In the genomic region with DNA sequence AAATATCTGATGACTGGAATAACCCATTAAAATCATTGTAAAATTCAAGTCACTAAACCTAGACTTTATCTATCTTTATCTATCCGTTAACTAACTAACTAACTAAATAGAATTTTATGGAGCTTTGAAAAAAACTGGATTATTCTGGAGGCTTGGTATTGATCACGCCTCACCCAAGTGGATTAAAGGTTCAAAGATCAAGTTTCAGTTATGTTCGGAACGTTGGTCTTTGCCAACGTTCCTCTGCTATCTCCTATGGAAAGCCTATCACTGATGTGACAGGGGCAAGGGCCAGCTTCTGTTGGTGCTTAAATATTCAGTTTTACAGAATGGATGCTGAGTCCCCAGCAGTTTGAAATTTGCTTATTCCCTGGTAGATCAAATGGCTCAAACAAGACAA, we compare ENCODE assay signal across 25 mouse cellular contexts. TPM values are rescaled to one million over a fixed set of nuclear protein-coding genes. Genes with fewer than 3 reads are reported as not detected.
A peak's percentile ranks its signal among the peaks of the same experiment; 100 is the strongest.
DNase-seq lines count a peak whose midpoint lies in the region; ATAC-seq and TF ChIP-seq lines count a peak whose summit lies in the region.
"Had no signal": no experiment of that assay in that cellular context is flagged by ENCODE, and none has a peak within 500 bp of the region (broad histone marks: within the 10 kb centered on the region; RNA-seq: fewer than 3 reads in every experiment).

No protein-coding gene starts in this region.

- 53% methylated on average over 5 of the region's 5 CpGs for WGBS in heart, embryonic 16.5 days
- WGBS in heart, embryonic 10.5 days = 64% methylated on average over 5 of the region's 5 CpGs
- 33% methylated on average over 5 of the region's 5 CpGs for WGBS in liver, embryonic 14.5 days (ENCODE audit: insufficient replicate concordance)

- H3K27ac ChIP-seq in heart, embryonic 16.5 days (ENCODE audit: low read length) = no peak overlapping the region
- no peak overlapping the region for H3K27ac ChIP-seq in heart, embryonic 10.5 days
- H3K27ac ChIP-seq in CH12.LX (ENCODE audit: insufficient read depth, low read depth) = no peak overlapping the region
- H3K27ac ChIP-seq in liver, embryonic 14.5 days = no peak overlapping the region
- H3K27ac ChIP-seq: embryonic facial prominence, embryonic 13.5 days; heart, embryonic 15.5 days; macrophage had no signal

- ATAC-seq in heart, embryonic 16.5 days (replicated peaks; ENCODE audit: extremely low read depth, insufficient read depth, low FRiP score) = no peak
- no peak for ATAC-seq in G1E (ENCODE audit: extremely low read depth, insufficient number of reproducible peaks, low FRiP score, poor library complexity, severe bottlenecking)
- no peak for ATAC-seq in liver, embryonic 14.5 days (ENCODE audit: insufficient read depth)

- TF ChIP-seq POLR2A in CH12.LX (IDR thresholded peaks at IDR 0.05; ENCODE audit: low read depth, low read length) = no peak

- H3K4me1 ChIP-seq in heart, embryonic 16.5 days (ENCODE audit: control insufficient read depth, insufficient read depth, low read length) = peaks cover 19% of the 10 kb centered on the region
- peaks cover 21% of the 10 kb centered on the region; the same call in 1 of the 2 replicates for H3K4me1 ChIP-seq in heart, embryonic 10.5 days
- H3K4me1 ChIP-seq in CH12.LX (ENCODE audit: control insufficient read depth in 1 of 2, insufficient read depth in 2 of 2) (peaks cover 8 to 64% of the 10 kb centered on the region in 2 experiments), G1E (ENCODE audit: insufficient read depth, low read depth, low read length) (peaks cover 58% of the 10 kb centered on the region)
- peaks cover 30 to 53% of the 10 kb centered on the region in 2 experiments for H3K4me1 ChIP-seq in liver, embryonic 14.5 days (replicated peaks; ENCODE audit: control insufficient read depth in 2 of 2, insufficient read depth in 2 of 2, low read length in 1 of 2)

- H3K79me2 ChIP-seq in CH12.LX (replicated peaks; ENCODE audit: control insufficient read depth, extremely low read depth, insufficient read depth, poor library complexity, severe bottlenecking) = peaks cover 73% of the 10 kb centered on the region

- TF ChIP-seq CTCF in CH12.LX (conservative IDR thresholded peaks at IDR 0.05 in 1 of 2, IDR thresholded peaks at IDR 0.05 in 1 of 2; ENCODE audit: low read depth in 2 of 2, low read length in 2 of 2) = no peak
- TF ChIP-seq CTCF in G1E (IDR thresholded peaks at IDR 0.05; ENCODE audit: low read depth, low read length) = no peak
- TF ChIP-seq CTCF in liver, embryonic 14.5 days (IDR thresholded peaks at IDR 0.05; ENCODE audit: low read depth) = no peak

- in situ Hi-C loops in CH12.LX (cut with MboI; ENCODE audit: low pct_ligation_motif_present, low pct_unique_long_range_greater_than_20kb, low sequenced_read_pairs) = no loop called here

- no peak for DNase-seq in heart, embryonic 10.5 days (ENCODE audit: low spot score)
- DNase-seq in CH12.LX (ENCODE audit: extremely low read depth) = no peak
- no peak for DNase-seq in G1E (ENCODE audit: low spot score)
- no peak for DNase-seq in liver, embryonic 14.5 days (ENCODE audit: low read depth in 3 of 3, low spot score in 3 of 3)
- DNase-seq in lung, postnatal 14 days = no peak
- DNase-seq in cerebellum, adult 9-11 months = no peak
- no peak for DNase-seq in urinary bladder, postnatal 14 days (ENCODE audit: low spot score)
- DNase-seq: adrenal gland, postnatal 14 days; cerebellum, adult 2 months; cerebellum, postnatal 36 days; embryo, embryonic 11 days; gastrocnemius, postnatal 25 days; heart, adult 18-20 months; heart, postnatal 4 days; kidney, adult 11 months; kidney, postnatal 36 days; right cerebral cortex, postnatal 14 days; thymus, postnatal 25 days had no signal

- TF ChIP-seq EP300 in CH12.LX (IDR thresholded peaks at IDR 0.05; ENCODE audit: low read length) = no peak
- no peak for TF ChIP-seq EP300 in liver, embryonic 14.5 days (IDR thresholded peaks at IDR 0.05; ENCODE audit: low read depth)

- dilution Hi-C loops in CH12.LX (cut with MboI; ENCODE audit: extremely low pct_ligation_motif_present, extremely low pct_unique_long_range_greater_than_20kb, low sequenced_read_pairs) = no loop called here

- peak overlapping the region; percentile 28 for H3K4me2 ChIP-seq in heart, embryonic 16.5 days (ENCODE audit: low read depth, low read length)
- no peak overlapping the region for H3K4me2 ChIP-seq in CH12.LX (ENCODE audit: insufficient read depth, low read depth, poor library complexity, severe bottlenecking)
- peak overlapping the region; percentile 70 for H3K4me2 ChIP-seq in liver, embryonic 14.5 days (ENCODE audit: low read depth)
- H3K4me2 ChIP-seq: embryonic facial prominence, embryonic 13.5 days; forebrain, embryonic 15.5 days; heart, embryonic 15.5 days; kidney, embryonic 15.5 days; midbrain, embryonic 13.5 days had no signal

- H3K9ac ChIP-seq in heart, embryonic 16.5 days (ENCODE audit: low read length) = no peak overlapping the region
- peak overlapping the region; percentile 14; the same call in 1 of the 2 replicates for H3K9ac ChIP-seq in CH12.LX (ENCODE audit: insufficient read depth, low read depth)
- H3K9ac ChIP-seq in liver, embryonic 14.5 days (replicated peaks) = no peak overlapping the region
- H3K9ac ChIP-seq: embryonic facial prominence, embryonic 13.5 days; forebrain, embryonic 15.5 days; heart, embryonic 15.5 days; kidney, embryonic 15.5 days; midbrain, embryonic 13.5 days had no signal

- H3K4me3 ChIP-seq in heart, embryonic 16.5 days (ENCODE audit: low read length) = no peak overlapping the region
- H3K4me3 ChIP-seq in heart, embryonic 10.5 days = no peak overlapping the region
- H3K4me3 ChIP-seq in CH12.LX (replicated peaks in 1 of 3; ENCODE audit: low read depth in 2 of 3, low read length in 2 of 3, poor library complexity in 1 of 3) (no peak overlapping the region), G1E (ENCODE audit: low read depth, low read length) (peak overlapping the region; percentile 76)
- H3K4me3 ChIP-seq in liver, embryonic 14.5 days (ENCODE audit: insufficient read depth in 1 of 2, low read depth in 2 of 2, low read length in 2 of 2) = no peak overlapping the region
- H3K4me3 ChIP-seq: embryonic facial prominence, embryonic 13.5 days; forebrain, embryonic 15.5 days; heart, embryonic 15.5 days; kidney, embryonic 15.5 days; midbrain, embryonic 13.5 days had no signal

- no peaks in the 10 kb centered on the region for H3K27me3 ChIP-seq in heart, embryonic 16.5 days (ENCODE audit: control insufficient read depth, insufficient read depth, low read length)
- H3K27me3 ChIP-seq in heart, embryonic 10.5 days (ENCODE audit: insufficient read depth, poor library complexity, severe bottlenecking) = no peaks in the 10 kb centered on the region
- H3K27me3 ChIP-seq in CH12.LX (replicated peaks) (no peaks in the 10 kb centered on the region), G1E (ENCODE audit: insufficient read depth, low read length) (no peaks in the 10 kb centered on the region)
- no peaks in the 10 kb centered on the region for H3K27me3 ChIP-seq in liver, embryonic 14.5 days (ENCODE audit: control insufficient read depth, insufficient read depth, low read length)
- H3K27me3 ChIP-seq: embryonic facial prominence, embryonic 13.5 days; forebrain, embryonic 15.5 days; heart, embryonic 15.5 days; kidney, embryonic 15.5 days had no signal

- H3K9me3 ChIP-seq in heart, embryonic 16.5 days (replicated peaks; ENCODE audit: control insufficient read depth, low read length) = no peaks in the 10 kb centered on the region
- no peaks in the 10 kb centered on the region for H3K9me3 ChIP-seq in heart, embryonic 10.5 days
- no peaks in the 10 kb centered on the region for H3K9me3 ChIP-seq in CH12.LX (replicated peaks; ENCODE audit: low read length)
- H3K9me3 ChIP-seq in G1E (replicated peaks) = no peaks in the 10 kb centered on the region
- no peaks in the 10 kb centered on the region for H3K9me3 ChIP-seq in liver, embryonic 14.5 days (ENCODE audit: control insufficient read depth, low read length)
- H3K9me3 ChIP-seq: embryonic facial prominence, embryonic 13.5 days; forebrain, embryonic 15.5 days; heart, embryonic 15.5 days; kidney, embryonic 15.5 days; midbrain, embryonic 13.5 days had no signal

- TF ChIP-seq RAD21 in CH12.LX (IDR thresholded peaks at IDR 0.05; ENCODE audit: low read depth, low read length) = no peak

- no peaks in the 10 kb centered on the region for H3K36me3 ChIP-seq in heart, embryonic 16.5 days (ENCODE audit: control insufficient read depth, insufficient read depth)
- H3K36me3 ChIP-seq in heart, embryonic 10.5 days = no peaks in the 10 kb centered on the region
- H3K36me3 ChIP-seq in CH12.LX (replicated peaks in 1 of 2; ENCODE audit: control insufficient read depth in 1 of 2, insufficient read depth in 1 of 2, low read length in 1 of 2) (peaks cover 35 to 53% of the 10 kb centered on the region in 2 experiments), G1E (replicated peaks) (peaks cover 55% of the 10 kb centered on the region)
- H3K36me3 ChIP-seq in liver, embryonic 14.5 days (replicated peaks; ENCODE audit: control insufficient read depth, insufficient read depth, low read depth) = no peaks in the 10 kb centered on the region; the same call in 1 of the 2 replicates
- H3K36me3 ChIP-seq: embryonic facial prominence, embryonic 13.5 days; forebrain, embryonic 15.5 days; heart, embryonic 15.5 days; kidney, embryonic 15.5 days; midbrain, embryonic 13.5 days had no signal

TF ChIP-seq in CH12.LX, 34 proteins besides CTCF, POLR2A, EP300 and RAD21 (continues in another document):
- no peak for TF ChIP-seq MAX (IDR thresholded peaks at IDR 0.05; ENCODE audit: low read length)

RNA-seq across cellular contexts. Expression of gene Dapp1, which starts 3.1 kb away (rescaled TPM):
- polyA plus RNA-seq in heart, embryonic 16.5 days (2015; fragmentation: Nextera tagmentation; extraction: Ambion mirVana) = 17.3 and 22.8 TPM in 2 replicates
- polyA plus RNA-seq in heart, embryonic 10.5 days (2016; fragmentation: Nextera tagmentation; extraction: Ambion mirVana) = 8.7 and 9.3 TPM in 2 replicates
- total RNA-seq in CH12.LX (2012; rRNA removed) (55.5 and 63.6 TPM in 2 replicates), CH12.LX (2014; rRNA removed) (53.5 and 66.4 TPM in 2 replicates), G1E (2014; fragmentation: Nextera tagmentation) (288 and 301 TPM in 2 replicates), G1E (2017) (438 and 441 TPM in 2 replicates)
- polyA plus RNA-seq in CH12.LX (2012; ENCODE audit: insufficient read length, low read depth) (62.8 and 81.7 TPM in 2 replicates), G1E (2012) (14.3 and 37.2 TPM in 2 replicates)
- 5.1 and 8.8 TPM in 2 replicates for polyA plus RNA-seq in liver, embryonic 14.5 days (2012; rRNA removed)
- polyA plus RNA-seq in liver, embryonic 14.5 days (2014; fragmentation: Nextera tagmentation; extraction: Ambion mirVana) = 10.6 and 11.5 TPM in 2 replicates

RNA-seq across cellular contexts. Expression of gene Lamtor3, which starts 59.9 kb away (rescaled TPM):
- polyA plus RNA-seq in heart, embryonic 16.5 days (2015; fragmentation: Nextera tagmentation; extraction: Ambion mirVana) = 115 and 120 TPM in 2 replicates
- 99.2 and 100 TPM in 2 replicates for polyA plus RNA-seq in heart, embryonic 10.5 days (2016; fragmentation: Nextera tagmentation; extraction: Ambion mirVana)
- total RNA-seq in CH12.LX (2012; rRNA removed) (146 and 169 TPM in 2 replicates), CH12.LX (2014; rRNA removed) (245 and 260 TPM in 2 replicates), G1E (2014; fragmentation: Nextera tagmentation) (152 and 187 TPM in 2 replicates), G1E (2017) (233 and 234 TPM in 2 replicates)
- polyA plus RNA-seq in CH12.LX (2012; ENCODE audit: insufficient read length, low read depth) (147 and 155 TPM in 2 replicates), G1E (2012) (27.0 and 38.4 TPM in 2 replicates)
- 31.3 and 35.2 TPM in 2 replicates for polyA plus RNA-seq in liver, embryonic 14.5 days (2012; rRNA removed)
- polyA plus RNA-seq in liver, embryonic 14.5 days (2014; fragmentation: Nextera tagmentation; extraction: Ambion mirVana) = 54.3 and 60.1 TPM in 2 replicates
